Mouse (Mus musculus): ENCODE results near the gene Lpar1. TPM values are rescaled to one million over a fixed set of nuclear protein-coding genes. Genes with fewer than 3 reads are reported as not detected.

Gene Lpar1
- total and polyA plus RNA-seq, 3 experiments, result not detected

DNA sequence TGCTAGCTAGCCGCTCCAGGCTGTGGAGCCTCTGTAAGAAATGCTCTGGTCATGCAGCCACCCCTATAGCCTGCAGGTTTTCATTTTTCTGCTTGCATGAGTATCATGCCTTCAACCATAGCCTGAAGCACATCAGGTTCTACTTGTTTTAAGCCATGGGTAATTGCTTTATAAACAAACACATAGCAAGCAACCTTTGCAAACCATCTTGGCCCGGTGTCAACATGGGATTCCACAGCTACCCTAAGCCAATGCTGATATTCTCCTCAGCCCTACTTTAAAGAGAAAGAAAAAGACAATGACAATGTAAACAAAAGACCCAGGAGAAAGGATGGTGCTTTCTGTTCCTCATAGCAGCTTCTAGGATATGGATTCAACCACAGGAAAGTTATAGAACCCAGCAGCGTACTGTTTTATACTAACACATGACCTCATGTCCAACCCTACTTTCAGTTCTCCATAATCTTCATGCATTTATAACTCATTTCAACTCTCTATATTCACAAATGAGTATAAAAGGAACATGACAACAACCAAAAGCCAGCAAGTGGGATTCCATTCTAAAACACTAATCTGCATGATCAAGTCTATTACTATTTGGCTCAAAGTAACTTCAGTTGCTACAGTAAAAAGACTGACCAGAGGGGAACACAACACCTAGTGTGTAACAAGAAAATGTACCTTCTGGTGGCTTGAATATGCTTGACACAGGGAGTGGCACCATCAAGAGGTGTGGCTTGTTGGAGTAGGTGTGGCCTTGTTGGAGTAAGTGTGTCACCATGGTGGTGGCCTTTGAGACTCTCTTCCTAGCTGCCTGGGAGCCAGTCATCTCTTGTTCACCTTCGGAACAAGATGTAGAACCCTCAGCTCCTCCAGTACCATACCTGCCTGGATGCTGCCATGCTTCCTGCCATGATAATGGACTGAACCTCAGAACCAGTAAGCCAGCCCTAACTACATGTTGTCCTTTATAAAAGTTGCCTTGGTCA is 46.9 kb downstream of the Lpar1 start:
- Histone ChIP-seq H3K9me3 (replicated peaks; ENCODE audit: insufficient read depth, low read length) (no peaks in the 10 kb centered on the region), H3K4me1 (ENCODE audit: control insufficient read depth in 1 of 2, insufficient read depth in 2 of 2, low read length in 2 of 2) (no peaks in the 10 kb centered on the region), H3K27ac (ENCODE audit: control insufficient read depth, low read depth, low read length) (no peak overlapping the region), H3K9ac (ENCODE audit: control insufficient read depth, low read depth, low read length, poor library complexity, severe bottlenecking) (no peak overlapping the region), H3K27me3 (ENCODE audit: control insufficient read depth in 1 of 2, insufficient read depth in 2 of 2, low read length in 2 of 2) (no peaks in the 10 kb centered on the region), H3K79me2 (ENCODE audit: control insufficient read depth, insufficient read depth, low read length, poor library complexity) (no peaks in the 10 kb centered on the region), H3K36me3 (ENCODE audit: control insufficient read depth in 1 of 2, insufficient read depth in 2 of 2, low read length in 2 of 2) (no peaks in the 10 kb centered on the region), H3K4me3 (ENCODE audit: control insufficient read depth in 1 of 2, insufficient read depth in 1 of 2, low read depth in 2 of 2, low read length in 2 of 2) (no peak overlapping the region)
- TF ChIP-seq EP300 (IDR thresholded peaks at IDR 0.05; ENCODE audit: low read depth in 1 of 2, low read length in 2 of 2) (no peak), TBP (IDR thresholded peaks at IDR 0.05; ENCODE audit: low read depth, low read length) (no peak), CHD1 (IDR thresholded peaks at IDR 0.05; ENCODE audit: low read depth, low read length) (no peak), NRF1 (IDR thresholded peaks at IDR 0.05; ENCODE audit: insufficient read depth, low read depth, low read length, poor library complexity, severe bottlenecking) (no peak), TAL1 (IDR thresholded peaks at IDR 0.05; ENCODE audit: low read length) (no peak)
- DNase-seq (ENCODE audit: low read depth, low spot score), result no peak

DNA sequence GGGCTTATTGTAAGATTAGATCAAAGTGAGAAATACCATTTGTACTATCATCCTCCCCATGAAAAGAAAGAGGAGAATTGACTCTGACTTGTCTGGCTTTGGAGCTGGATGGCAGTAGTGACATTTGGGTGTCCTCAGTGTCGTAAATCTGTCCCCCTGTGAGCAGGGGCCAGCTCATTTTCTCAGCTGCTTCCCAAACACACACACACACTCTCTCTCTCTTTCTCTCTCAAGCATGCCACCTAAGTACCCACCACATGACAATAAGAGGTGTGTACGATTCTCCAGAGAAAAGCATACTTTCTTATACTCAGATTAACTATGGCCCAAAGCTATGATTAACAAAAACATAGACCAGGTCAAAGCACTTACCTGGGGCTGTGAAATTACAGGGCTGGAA is 49.4 kb downstream of the Lpar1 start:
- Histone ChIP-seq H3K4me1 (ENCODE audit: control insufficient read depth in 1 of 2, insufficient read depth in 2 of 2, low read length in 2 of 2) (no peaks in the 10 kb centered on the region), H3K36me3 (ENCODE audit: control insufficient read depth in 1 of 2, insufficient read depth in 2 of 2, low read length in 2 of 2) (no peaks in the 10 kb centered on the region), H3K79me2 (ENCODE audit: control insufficient read depth, insufficient read depth, low read length, poor library complexity) (no peaks in the 10 kb centered on the region), H3K4me3 (ENCODE audit: control insufficient read depth in 1 of 2, insufficient read depth in 1 of 2, low read depth in 2 of 2, low read length in 2 of 2) (no peak overlapping the region), H3K9ac (ENCODE audit: control insufficient read depth, low read depth, low read length, poor library complexity, severe bottlenecking) (no peak overlapping the region), H3K27ac (ENCODE audit: control insufficient read depth, low read depth, low read length) (no peak overlapping the region), H3K9me3 (replicated peaks; ENCODE audit: insufficient read depth, low read length) (no peaks in the 10 kb centered on the region), H3K27me3 (ENCODE audit: control insufficient read depth in 1 of 2, insufficient read depth in 2 of 2, low read length in 2 of 2) (no peaks in the 10 kb centered on the region)
- TF ChIP-seq RCOR1 (IDR thresholded peaks at IDR 0.05; ENCODE audit: low read depth, low read length) (no peak), POLR2AphosphoS5 (IDR thresholded peaks at IDR 0.05; ENCODE audit: borderline replicate concordance, low read depth, low read length) (no peak), TBP (IDR thresholded peaks at IDR 0.05; ENCODE audit: low read depth, low read length) (no peak), ZKSCAN1 (IDR thresholded peaks at IDR 0.05; ENCODE audit: low read depth, low read length) (no peak), MXI1 (IDR thresholded peaks at IDR 0.05; ENCODE audit: low read depth, low read length) (no peak), CHD2 (IDR thresholded peaks at IDR 0.05; ENCODE audit: low read length) (no peak), TCF12 (IDR thresholded peaks at IDR 0.05; ENCODE audit: low read depth, low read length) (no peak), BHLHE40 (IDR thresholded peaks at IDR 0.05; ENCODE audit: borderline replicate concordance, low read depth, low read length) (no peak), ETS1 (IDR thresholded peaks at IDR 0.05; ENCODE audit: low read depth, low read length) (no peak), MAFK (IDR thresholded peaks at IDR 0.05; ENCODE audit: borderline replicate concordance, low read depth, low read length) (no peak)
- no peak for DNase-seq (ENCODE audit: low read depth, low spot score)
